Mouse (Mus musculus): ENCODE measurements around the gene Gstt2. TPM values are rescaled to one million over a fixed set of nuclear protein-coding genes. Genes with fewer than 3 reads are reported as not detected.

The Gstt2 gene
- polyA plus RNA-seq, 1 experiment from 2014 or later, result 148 TPM

DNA sequence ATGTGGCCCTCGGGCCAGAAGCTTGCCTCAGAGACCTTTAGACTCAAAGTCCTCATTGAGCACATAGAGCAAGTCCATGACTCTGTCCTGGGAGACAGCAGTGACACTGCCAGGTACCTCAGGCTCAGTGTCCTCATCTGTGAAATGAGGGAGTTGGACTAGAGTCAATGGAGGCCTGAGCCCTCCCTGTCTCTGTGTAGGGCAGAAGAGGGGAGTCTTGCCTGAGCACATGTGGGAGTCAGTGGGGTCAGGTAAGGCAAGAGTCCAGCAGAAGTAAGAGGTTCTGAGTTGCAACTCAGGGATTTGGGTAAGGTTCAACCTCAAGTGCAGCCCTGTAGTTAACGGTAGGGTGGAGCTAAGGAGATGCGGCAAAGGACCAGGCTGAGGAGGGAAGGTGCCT, 19.8 kb upstream of the Gstt2 start:
- Histone ChIP-seq H3K4me1 (ENCODE audit: insufficient read depth) (peaks cover 30% of the 10 kb centered on the region), H3K4me3 (ENCODE audit: low read depth, low read length) (no peak overlapping the region), H3K27me3 (ENCODE audit: insufficient read depth, low read length) (no peaks in the 10 kb centered on the region), H3K9me3 (ENCODE audit: low read length) (no peaks in the 10 kb centered on the region), H3K4me2 (ENCODE audit: low read depth, low read length) (no peak overlapping the region), H3K36me3 (replicated peaks; ENCODE audit: insufficient read depth, low read length) (peaks cover 14% of the 10 kb centered on the region), H3K9ac (replicated peaks) (no peak overlapping the region), H3K27ac (ENCODE audit: low read depth) (no peak overlapping the region)
- DNase-seq (no peak), ATAC-seq (no peak)
- WGBS (ENCODE audit: insufficient replicate concordance), result 67% methylated on average over 3 of the region's 3 CpGs
- TF ChIP-seq CTCF (IDR thresholded peaks at IDR 0.05; ENCODE audit: low read depth) (no peak), EP300 (IDR thresholded peaks at IDR 0.05; ENCODE audit: low read depth) (no peak)

DNA sequence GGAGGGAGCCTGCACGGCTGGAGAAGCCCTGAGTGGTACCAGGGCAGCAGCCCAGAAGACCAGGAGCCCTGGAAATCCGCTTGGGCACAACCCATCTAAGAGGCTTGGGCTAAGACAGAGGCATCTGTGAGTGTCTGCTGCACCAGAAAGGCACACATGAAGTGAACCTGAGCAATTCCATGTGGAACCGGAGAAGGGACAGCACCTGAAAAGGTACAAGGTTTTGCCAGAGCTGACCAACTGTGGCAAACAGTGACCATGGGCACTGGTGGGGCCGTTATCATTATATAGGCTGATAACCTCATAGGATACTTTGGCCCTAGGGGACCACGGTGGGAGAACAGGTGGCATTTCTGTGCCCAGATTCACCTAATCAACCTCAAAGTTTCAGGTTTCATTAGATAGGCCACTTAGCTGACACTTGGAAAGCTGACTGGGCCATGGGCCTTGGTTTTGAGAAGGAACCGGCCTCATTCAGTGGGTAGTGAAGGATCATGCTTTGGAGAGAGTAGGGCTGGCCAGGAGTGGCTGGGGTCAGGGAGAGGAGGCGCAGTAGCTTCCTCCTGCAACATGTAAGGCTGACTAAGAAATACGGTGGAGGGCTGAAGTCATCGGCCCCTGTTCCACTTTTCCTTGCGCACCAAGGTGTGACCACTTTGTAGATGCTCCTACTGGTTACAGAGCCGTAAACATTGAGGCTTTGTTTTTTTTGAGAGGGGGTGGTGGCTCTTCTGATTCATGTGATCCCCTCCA, 19.1 kb upstream of the Gstt2 start:
- ATAC-seq (no peak), DNase-seq (no peak)
- Histone ChIP-seq H3K9me3 (ENCODE audit: low read length) (no peaks in the 10 kb centered on the region), H3K27ac (ENCODE audit: low read depth) (no peak overlapping the region), H3K36me3 (replicated peaks; ENCODE audit: insufficient read depth, low read length) (peaks cover 14% of the 10 kb centered on the region), H3K4me3 (ENCODE audit: low read depth, low read length) (no peak overlapping the region), H3K4me1 (ENCODE audit: insufficient read depth) (peaks cover 29% of the 10 kb centered on the region), H3K27me3 (ENCODE audit: insufficient read depth, low read length) (no peaks in the 10 kb centered on the region), H3K4me2 (ENCODE audit: low read depth, low read length) (no peak overlapping the region), H3K9ac (replicated peaks) (no peak overlapping the region)
- WGBS (ENCODE audit: insufficient replicate concordance), result 84% methylated on average over 11 of the region's 11 CpGs
- TF ChIP-seq EP300 (IDR thresholded peaks at IDR 0.05; ENCODE audit: low read depth) (no peak), CTCF (IDR thresholded peaks at IDR 0.05; ENCODE audit: low read depth) (no peak)

DNA sequence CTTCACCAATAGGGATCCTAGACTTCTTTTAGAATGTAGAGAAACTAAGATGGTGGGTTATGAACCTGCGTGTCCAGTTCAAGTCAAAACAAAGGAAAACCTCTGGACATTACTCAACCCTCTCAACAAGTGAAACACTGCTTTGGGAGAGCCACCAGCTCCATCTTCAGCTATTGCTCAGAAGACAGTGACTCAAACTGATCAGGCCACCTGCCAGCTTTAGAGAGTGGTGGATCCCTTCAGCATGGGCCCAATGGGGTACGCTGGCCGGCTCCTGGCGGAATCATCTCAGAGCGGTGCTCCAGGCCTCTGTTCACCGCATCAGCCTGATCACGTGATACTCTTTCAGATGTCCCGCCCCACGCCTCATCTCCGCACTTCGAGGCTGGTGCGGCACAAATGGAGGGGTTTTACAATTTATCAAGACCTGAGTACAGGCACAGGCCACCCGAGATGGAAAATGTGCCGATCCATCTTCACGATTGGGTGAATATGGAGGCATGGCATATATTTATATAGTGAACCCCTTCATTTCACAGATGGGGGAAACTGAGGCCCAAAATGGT, 18.3 kb upstream of the Gstt2 start:
- Histone ChIP-seq H3K4me1 (ENCODE audit: insufficient read depth) (peaks cover 21% of the 10 kb centered on the region), H3K4me3 (ENCODE audit: low read depth, low read length) (no peak overlapping the region), H3K4me2 (ENCODE audit: low read depth, low read length) (no peak overlapping the region), H3K27ac (ENCODE audit: low read depth) (no peak overlapping the region), H3K36me3 (replicated peaks; ENCODE audit: insufficient read depth, low read length) (peaks cover 14% of the 10 kb centered on the region), H3K27me3 (ENCODE audit: insufficient read depth, low read length) (no peaks in the 10 kb centered on the region), H3K9me3 (ENCODE audit: low read length) (no peaks in the 10 kb centered on the region), H3K9ac (replicated peaks) (no peak overlapping the region)
- no peak for DNase-seq
- no peak for ATAC-seq
- no peak for TF ChIP-seq EP300 (IDR thresholded peaks at IDR 0.05; ENCODE audit: low read depth)
- TF ChIP-seq CTCF (IDR thresholded peaks at IDR 0.05; ENCODE audit: low read depth), result no peak
- WGBS (ENCODE audit: insufficient replicate concordance), result 86% methylated on average over 15 of the region's 15 CpGs

DNA sequence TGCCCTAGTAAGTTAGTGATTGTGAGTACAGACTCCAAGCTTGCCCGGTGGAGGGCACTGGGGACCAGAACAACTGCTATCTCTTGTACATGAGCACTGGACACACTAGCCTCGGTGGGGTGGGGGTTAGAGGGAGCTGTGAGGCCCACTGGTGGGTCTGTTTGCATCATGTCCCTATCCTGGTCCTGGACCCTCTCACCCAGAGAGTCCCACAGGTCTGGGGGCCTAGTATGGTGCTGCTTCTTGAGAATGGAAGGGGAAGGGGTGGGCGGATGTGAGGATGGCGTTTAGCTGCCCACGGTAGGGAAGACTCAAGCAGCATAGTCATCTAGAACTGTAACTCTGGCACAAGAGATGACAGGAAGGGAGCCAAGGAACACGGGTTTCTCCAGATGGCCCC, 17.6 kb upstream of the Gstt2 start:
- Histone ChIP-seq H3K27me3 (ENCODE audit: insufficient read depth, low read length) (no peaks in the 10 kb centered on the region), H3K4me3 (ENCODE audit: low read depth, low read length) (no peak overlapping the region), H3K9me3 (ENCODE audit: low read length) (no peaks in the 10 kb centered on the region), H3K4me1 (ENCODE audit: insufficient read depth) (peaks cover 18% of the 10 kb centered on the region), H3K27ac (ENCODE audit: low read depth) (no peak overlapping the region), H3K36me3 (replicated peaks; ENCODE audit: insufficient read depth, low read length) (peaks cover 14% of the 10 kb centered on the region), H3K4me2 (ENCODE audit: low read depth, low read length) (no peak overlapping the region), H3K9ac (replicated peaks) (no peak overlapping the region)
- ATAC-seq (no peak), DNase-seq (no peak)
- 72% methylated on average over 6 of the region's 6 CpGs for WGBS (ENCODE audit: insufficient replicate concordance)
- TF ChIP-seq CTCF (IDR thresholded peaks at IDR 0.05; ENCODE audit: low read depth), result no peak

DNA sequence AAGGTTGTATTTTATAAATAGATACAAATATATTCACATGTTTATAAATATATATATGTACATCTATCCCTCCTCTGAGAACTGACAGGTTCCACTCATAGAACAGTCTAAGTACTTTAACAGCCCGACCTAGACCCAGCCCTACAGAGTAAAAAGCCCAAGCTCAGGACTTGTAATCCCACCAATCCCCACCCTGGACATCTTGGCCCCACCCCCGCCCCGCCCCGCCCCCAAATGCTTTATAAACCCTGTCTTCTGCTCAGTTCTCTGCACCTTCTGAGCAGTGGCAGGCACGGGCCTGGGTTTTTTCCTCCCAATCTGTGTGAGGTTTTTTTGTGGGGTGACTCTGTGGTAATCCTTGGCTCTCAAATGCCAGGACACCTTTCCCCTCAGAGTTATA, 16.9 kb upstream of the Gstt2 start:
- WGBS (ENCODE audit: insufficient replicate concordance), result 59% methylated on average over 5 of the region's 5 CpGs
- peaks cover 16% of the 10 kb centered on the region for H3K4me1 ChIP-seq (ENCODE audit: insufficient read depth)
- no peak overlapping the region for H3K9ac ChIP-seq (replicated peaks)
- no peak overlapping the region for H3K4me3 ChIP-seq (ENCODE audit: low read depth, low read length)
- H3K36me3 ChIP-seq (replicated peaks; ENCODE audit: insufficient read depth, low read length), result peaks cover 14% of the 10 kb centered on the region
- H3K27me3 ChIP-seq (ENCODE audit: insufficient read depth, low read length), result no peaks in the 10 kb centered on the region
- TF ChIP-seq CTCF (IDR thresholded peaks at IDR 0.05; ENCODE audit: low read depth), result no peak
- no peak for TF ChIP-seq EP300 (IDR thresholded peaks at IDR 0.05; ENCODE audit: low read depth)
- H3K27ac ChIP-seq (ENCODE audit: low read depth), result no peak overlapping the region
- ATAC-seq (no peak), DNase-seq (no peak)
- no peaks in the 10 kb centered on the region for H3K9me3 ChIP-seq (ENCODE audit: low read length)
- no peak overlapping the region for H3K4me2 ChIP-seq (ENCODE audit: low read depth, low read length)

DNA sequence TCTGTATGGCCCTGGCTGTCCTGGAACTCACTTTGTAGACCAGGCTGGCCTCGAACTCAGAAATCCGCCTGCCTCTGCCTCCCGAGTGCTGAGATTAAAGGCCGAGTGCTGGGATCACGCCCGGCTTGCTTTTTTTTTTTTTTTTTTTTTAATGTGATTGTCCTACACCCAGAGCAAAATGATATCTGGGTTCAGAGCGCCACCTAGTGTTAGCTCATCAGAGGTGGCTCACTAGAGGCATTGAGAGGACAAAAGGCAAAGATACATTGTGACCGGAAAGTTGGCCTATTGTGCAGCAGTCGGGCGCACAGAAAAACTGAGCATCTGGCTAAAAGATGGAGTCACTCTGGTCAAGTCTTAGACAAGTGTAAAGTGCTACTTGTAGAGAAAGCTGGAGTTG, 16.2 kb upstream of the Gstt2 start:
- Histone ChIP-seq H3K9ac (replicated peaks) (no peak overlapping the region), H3K4me1 (ENCODE audit: insufficient read depth) (peaks cover 9% of the 10 kb centered on the region), H3K27ac (ENCODE audit: low read depth) (no peak overlapping the region), H3K9me3 (ENCODE audit: low read length) (no peaks in the 10 kb centered on the region), H3K36me3 (replicated peaks; ENCODE audit: insufficient read depth, low read length) (peaks cover 10% of the 10 kb centered on the region), H3K27me3 (ENCODE audit: insufficient read depth, low read length) (no peaks in the 10 kb centered on the region), H3K4me3 (ENCODE audit: low read depth, low read length) (no peak overlapping the region), H3K4me2 (ENCODE audit: low read depth, low read length) (no peak overlapping the region)
- DNase-seq (peak; percentile 86), ATAC-seq (peak; percentile 73)
- peak; percentile 86 for TF ChIP-seq CTCF (IDR thresholded peaks at IDR 0.05; ENCODE audit: low read depth)
- TF ChIP-seq EP300 (IDR thresholded peaks at IDR 0.05; ENCODE audit: low read depth), result no peak
- WGBS (ENCODE audit: insufficient replicate concordance), result 16% methylated on average over 10 of the region's 10 CpGs

All from liver, postnatal 0 days (tissue).